Mouse (Mus musculus) olfactory bulb, adult 2 months (tissue): ENCODE results near the gene Atxn2l.

Experiments
- CTCF ChIP-seq: fragments of 200-500 bp; IDR thresholded peaks from 2 replicates; pipeline ENCODE4 v1.5.1; 2012; ENCODE audit warnings: low read depth, mild to moderate bottlenecking, low read length, moderate library complexity; ENCODE audit not compliant: insufficient read depth
- POLR2A ChIP-seq: fragments of 200-500 bp; IDR thresholded peaks from 2 replicates; pipeline ENCODE4 v1.6.1; 2012; ENCODE audit warnings: mild to moderate bottlenecking, low read depth, low read length, moderate library complexity; ENCODE audit not compliant: insufficient read depth

GRCm38 (mm10) chr7:126470077-126470476 is 33.2 kb downstream of the Atxn2l start:
- TF ChIP-seq CTCF (no peak), POLR2A (no peak)
